Mouse (Mus musculus): ENCODE measurements around the gene Ablim1.

Gene Ablim1

GRCm38 (mm10) chr19:57315013-57315565, 370 bp upstream of the Ablim1 start:
- in situ Hi-C loops (cut with MboI; ENCODE audit: unreplicated experiment in 2 of 2) = loop anchor here in 1 of 2 experiments (25.0 kb wide), 1 partner anchor 403 kb away; no protein-coding TSS in a partner anchor

- in situ Hi-C loops (cut with MboI; ENCODE audit: unreplicated experiment in 2 of 2) = loop anchor here in 1 of 2 experiments (25.0 kb wide), 1 partner anchor 402 kb away; no protein-coding TSS in a partner anchor
These were observed 801 bp downstream of the Ablim1 start for GRCm38 (mm10) chr19:57313891-57314345.

GRCm38 (mm10) chr19:57313226-57313625, 1.5 kb downstream of the Ablim1 start:
- in situ Hi-C loops (cut with MboI; ENCODE audit: unreplicated experiment in 2 of 2) = loop anchor here in 1 of 2 experiments (25.0 kb wide), 1 partner anchor 401 kb away; no protein-coding TSS in a partner anchor

GRCm38 (mm10) chr19:57309980-57310379, 4.7 kb downstream of the Ablim1 start:
- in situ Hi-C loops (cut with MboI; ENCODE audit: unreplicated experiment in 2 of 2) = loop anchor here in 1 of 2 experiments (25.0 kb wide), 1 partner anchor 398 kb away; no protein-coding TSS in a partner anchor

- in situ Hi-C loops (cut with MboI; ENCODE audit: unreplicated experiment in 2 of 2) = loop anchor here in 1 of 2 experiments (25.0 kb wide), 1 partner anchor 394 kb away; no protein-coding TSS in a partner anchor
These were observed 8.1 kb downstream of the Ablim1 start for GRCm38 (mm10) chr19:57306601-57307000.

GRCm38 (mm10) chr19:57305972-57306371, 8.7 kb downstream of the Ablim1 start:
- in situ Hi-C loops (cut with MboI; ENCODE audit: unreplicated experiment in 2 of 2) = loop anchor here in 1 of 2 experiments (25.0 kb wide), 1 partner anchor 394 kb away; no protein-coding TSS in a partner anchor

- in situ Hi-C loops (cut with MboI; ENCODE audit: unreplicated experiment in 2 of 2) = loop anchor here in 1 of 2 experiments (25.0 kb wide), 1 partner anchor 392 kb away; no protein-coding TSS in a partner anchor
These were observed 10.1 kb downstream of the Ablim1 start for GRCm38 (mm10) chr19:57304666-57305065.

GRCm38 (mm10) chr19:57301961-57302395, 12.7 kb downstream of the Ablim1 start:
- in situ Hi-C loops (cut with MboI; ENCODE audit: unreplicated experiment in 2 of 2) = loop anchor here in 1 of 2 experiments (25.0 kb wide), 1 partner anchor 390 kb away; no protein-coding TSS in a partner anchor

GRCm38 (mm10) chr19:57298006-57298405, 16.7 kb downstream of the Ablim1 start:
- in situ Hi-C loops (cut with MboI; ENCODE audit: unreplicated experiment in 2 of 2) = no loop called here

GRCm38 (mm10) chr19:57297447-57297846, 17.3 kb downstream of the Ablim1 start:
- in situ Hi-C loops (cut with MboI; ENCODE audit: unreplicated experiment in 2 of 2) = no loop called here

- in situ Hi-C loops (cut with MboI; ENCODE audit: unreplicated experiment in 2 of 2) = no loop called here
These were observed 18.2 kb downstream of the Ablim1 start for GRCm38 (mm10) chr19:57296539-57296938.

GRCm38 (mm10) chr19:57295521-57295920, 19.2 kb downstream of the Ablim1 start:
- in situ Hi-C loops (cut with MboI; ENCODE audit: unreplicated experiment in 2 of 2) = no loop called here

- in situ Hi-C loops (cut with MboI; ENCODE audit: unreplicated experiment in 2 of 2) = no loop called here
These were observed 20.4 kb downstream of the Ablim1 start for GRCm38 (mm10) chr19:57294356-57294755.

GRCm38 (mm10) chr19:57293737-57294136, 21.0 kb downstream of the Ablim1 start:
- in situ Hi-C loops (cut with MboI; ENCODE audit: unreplicated experiment in 2 of 2) = no loop called here

GRCm38 (mm10) chr19:57283310-57283709, 31.4 kb downstream of the Ablim1 start:
- in situ Hi-C loops (cut with MboI; ENCODE audit: unreplicated experiment in 2 of 2) = no loop called here

- in situ Hi-C loops (cut with MboI; ENCODE audit: unreplicated experiment in 2 of 2) = no loop called here
These were observed 32.1 kb downstream of the Ablim1 start for GRCm38 (mm10) chr19:57282642-57283041.

- in situ Hi-C loops (cut with MboI; ENCODE audit: unreplicated experiment in 2 of 2) = no loop called here
These were observed 35.1 kb downstream of the Ablim1 start for GRCm38 (mm10) chr19:57279666-57280065.

GRCm38 (mm10) chr19:57278263-57278662, 36.5 kb downstream of the Ablim1 start:
- in situ Hi-C loops (cut with MboI; ENCODE audit: unreplicated experiment in 2 of 2) = no loop called here

- in situ Hi-C loops (cut with MboI; ENCODE audit: unreplicated experiment in 2 of 2) = no loop called here
These were observed 37.7 kb downstream of the Ablim1 start for GRCm38 (mm10) chr19:57277010-57277409.

GRCm38 (mm10) chr19:57275166-57275953, 39.4 kb downstream of the Ablim1 start:
- in situ Hi-C loops (cut with MboI; ENCODE audit: unreplicated experiment in 2 of 2) = no loop called here

GRCm38 (mm10) chr19:57274717-57275116, 40.0 kb downstream of the Ablim1 start:
- in situ Hi-C loops (cut with MboI; ENCODE audit: unreplicated experiment in 2 of 2) = no loop called here

Measured in v-Abl transformed pro-B cells (cell line).